Mouse (Mus musculus): ENCODE measurements around the gene Otx1.
A peak's percentile ranks its signal among the peaks of the same experiment; 100 is the strongest.

Otx1 gene

GRCm38 (mm10) chr11:21998141-21999047 lies 4.3 kb downstream of the Otx1 start:
- DNase-seq = peak; percentile 2

GRCm38 (mm10) chr11:21997561-21998140 lies 5.0 kb downstream of the Otx1 start:
- DNase-seq = no peak

- DNase-seq = peak; percentile 6
Measured at GRCm38 (mm10) chr11:21996661-21997560, 5.8 kb downstream of the Otx1 start.

GRCm38 (mm10) chr11:21996325-21996647 lies 6.4 kb downstream of the Otx1 start:
- DNase-seq = peak; percentile 5

GRCm38 (mm10) chr11:21995534-21996324 lies 7.0 kb downstream of the Otx1 start:
- no peak for DNase-seq

GRCm38 (mm10) chr11:21994377-21995370 lies 8.0 kb downstream of the Otx1 start:
- no peak for DNase-seq

GRCm38 (mm10) chr11:21993597-21994376 lies 8.9 kb downstream of the Otx1 start:
- DNase-seq = peak; percentile 4

GRCm38 (mm10) chr11:21992761-21993596 lies 9.7 kb downstream of the Otx1 start:
- peak; percentile 4 for DNase-seq

- no peak for DNase-seq
Measured at GRCm38 (mm10) chr11:21988398-21988946, 14.2 kb downstream of the Otx1 start.

- no peak for DNase-seq
Measured at GRCm38 (mm10) chr11:21985118-21985517, 17.6 kb downstream of the Otx1 start.

GRCm38 (mm10) chr11:21974005-21974531 lies 28.6 kb downstream of the Otx1 start:
- DNase-seq = no peak

- DNase-seq = no peak
Measured at GRCm38 (mm10) chr11:21973597-21973996, 29.1 kb downstream of the Otx1 start.

GRCm38 (mm10) chr11:21968922-21969321 lies 33.8 kb downstream of the Otx1 start:
- DNase-seq = no peak

GRCm38 (mm10) chr11:21955167-21955566 lies 47.5 kb downstream of the Otx1 start:
- no peak for DNase-seq

GRCm38 (mm10) chr11:21951657-21952237 lies 51.0 kb downstream of the Otx1 start:
- no peak for DNase-seq

GRCm38 (mm10) chr11:21950094-21950493 lies 52.6 kb downstream of the Otx1 start:
- DNase-seq = no peak
